Mouse (Mus musculus): ENCODE measurements around the gene C530008M17Rik.
"Not testable (repeated sequence)": the region's sequence is repeated elsewhere in the genome, so short reads cannot be mapped to it uniquely, and the experiment has no call there.

DNA sequence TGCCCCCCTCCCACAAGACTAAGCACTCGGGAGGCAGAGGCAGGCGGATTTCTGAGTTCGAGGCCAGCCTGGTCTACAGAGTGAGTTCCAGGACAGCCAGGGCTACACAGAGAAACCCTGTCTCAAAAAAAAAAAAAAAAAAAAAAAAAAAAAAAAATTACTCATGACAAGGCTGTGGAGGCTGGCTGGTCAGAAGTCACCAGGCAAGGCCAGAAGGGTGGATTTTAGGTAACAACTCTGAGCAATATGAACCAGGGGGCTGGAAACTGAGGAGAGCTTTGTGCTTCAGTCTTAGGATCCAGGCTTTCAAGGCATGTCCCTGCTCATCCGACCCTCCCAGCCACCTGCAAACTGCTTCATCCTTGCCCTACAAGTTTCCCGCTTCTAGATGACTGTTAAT, 256.2 kb downstream of the C530008M17Rik start:
- not testable (repeated sequence) for TF ChIP-seq POLR2A (IDR thresholded peaks at IDR 0.05; ENCODE audit: borderline replicate concordance, insufficient read depth, low read length); CTCF (IDR thresholded peaks at IDR 0.05; ENCODE audit: borderline replicate concordance, insufficient read depth, low read depth, low read length)

All from cerebellum, adult 2 months (tissue).